Mouse (Mus musculus) heart, postnatal 0 days (tissue): ENCODE data around the gene Togaram1.

ENCODE experiments used
- CTCF ChIP-seq: IDR thresholded peaks from 2 replicates; pipeline ENCODE4 v1.5.1; 2016; ENCODE audit warnings: antibody characterized with exemption, control low read depth, low read depth
- EP300 ChIP-seq: IDR thresholded peaks from 2 replicates; pipeline ENCODE4 v1.6.1; 2016; ENCODE audit warnings: antibody characterized with exemption, low read depth

GRCm38 (mm10) chr12:65048799-65049198 is 83.2 kb downstream of the Togaram1 start:
- TF ChIP-seq CTCF = no peak
- TF ChIP-seq EP300 = no peak
